Mouse (Mus musculus) adrenal gland, adult 2 months (tissue): ENCODE data around the gene Fndc10. TPM values are rescaled to one million over a fixed set of nuclear protein-coding genes. Genes with fewer than 3 reads are reported as not detected.
"Not testable (repeated sequence)": the region's sequence is repeated elsewhere in the genome, so short reads cannot be mapped to it uniquely, and the experiment has no call there.

Experiments used
- DNase-seq: peaks from one replicate; pipeline ENCODE4 v3.0.0; 2021
- polyA plus RNA-seq: library from polyadenylated mRNA; depleted of rRNA; stranded (reverse); fragments of >200 nt; gene quantifications from 2 replicates; pipeline ENCODE4 v1.2.3, GENCODE M21; 2012
- total RNA-seq, 2 experiments: library from RNA; stranded (reverse); gene quantifications; 2 replicates each; pipeline ENCODE4 v1.2.3; 2021

Gene Fndc10
- total and polyA plus RNA-seq, 3 experiments = 42.6 to 266 (median 65.1) TPM

GRCm38 (mm10) chr4:155683670-155684277 lies 10.4 kb upstream of the Fndc10 start:
- not testable (repeated sequence) for DNase-seq

- not testable (repeated sequence) for DNase-seq
Observed at GRCm38 (mm10) chr4:155687764-155688163, 6.4 kb upstream of the Fndc10 start.

- DNase-seq = peak; percentile 40
Observed at GRCm38 (mm10) chr4:155690571-155691375, 3.4 kb upstream of the Fndc10 start.

DNA sequence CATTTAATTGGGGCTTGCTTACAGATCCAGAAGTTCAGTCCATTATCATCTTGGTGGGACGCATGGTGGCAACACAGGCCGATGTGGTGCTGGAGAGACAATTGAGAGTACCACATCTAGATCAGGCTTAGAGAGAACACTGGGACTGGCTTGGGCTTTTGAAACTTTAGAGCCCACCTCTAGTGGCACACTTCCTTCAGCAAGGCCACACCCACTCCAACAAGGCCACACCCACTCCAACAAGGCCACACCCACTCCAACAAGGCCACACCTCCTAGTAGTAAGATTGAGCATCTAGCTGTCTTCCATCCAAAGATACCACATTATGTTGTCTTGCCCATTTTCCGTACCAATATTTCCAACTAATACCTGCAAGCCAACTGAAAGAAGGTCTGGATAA lies 1.7 kb upstream of the Fndc10 start:
- no peak for DNase-seq

GRCm38 (mm10) chr4:155694482-155695401 lies 600 bp downstream of the Fndc10 start:
- DNase-seq = peak; percentile 85

DNA sequence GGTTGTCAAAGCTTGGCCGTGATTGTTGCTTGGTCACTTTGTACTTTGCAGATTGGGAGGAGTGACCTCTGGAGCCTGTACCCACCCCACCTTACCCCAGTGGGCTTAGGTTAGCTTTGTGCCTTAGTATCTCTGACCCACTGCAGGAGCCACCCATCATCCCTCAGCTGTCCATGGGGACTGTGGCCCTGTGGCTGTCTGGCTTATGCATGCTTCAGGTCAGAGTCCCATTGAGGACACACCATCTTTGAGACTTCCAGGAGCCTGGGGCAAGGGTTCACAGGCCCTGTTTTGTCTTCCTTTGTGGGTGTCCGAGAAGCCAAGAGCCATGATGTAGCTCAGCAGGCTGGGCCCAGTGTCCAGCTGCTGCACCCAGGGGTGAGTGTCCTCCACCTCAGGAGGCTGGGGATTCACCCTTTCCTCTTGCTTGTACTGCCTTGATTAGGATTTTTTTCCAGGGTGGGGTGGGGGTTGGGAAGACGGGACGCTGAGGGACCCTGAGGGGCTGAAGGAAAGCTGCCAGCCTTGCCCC lies 1.5 kb downstream of the Fndc10 start:
- peak; percentile 32 for DNase-seq

DNA sequence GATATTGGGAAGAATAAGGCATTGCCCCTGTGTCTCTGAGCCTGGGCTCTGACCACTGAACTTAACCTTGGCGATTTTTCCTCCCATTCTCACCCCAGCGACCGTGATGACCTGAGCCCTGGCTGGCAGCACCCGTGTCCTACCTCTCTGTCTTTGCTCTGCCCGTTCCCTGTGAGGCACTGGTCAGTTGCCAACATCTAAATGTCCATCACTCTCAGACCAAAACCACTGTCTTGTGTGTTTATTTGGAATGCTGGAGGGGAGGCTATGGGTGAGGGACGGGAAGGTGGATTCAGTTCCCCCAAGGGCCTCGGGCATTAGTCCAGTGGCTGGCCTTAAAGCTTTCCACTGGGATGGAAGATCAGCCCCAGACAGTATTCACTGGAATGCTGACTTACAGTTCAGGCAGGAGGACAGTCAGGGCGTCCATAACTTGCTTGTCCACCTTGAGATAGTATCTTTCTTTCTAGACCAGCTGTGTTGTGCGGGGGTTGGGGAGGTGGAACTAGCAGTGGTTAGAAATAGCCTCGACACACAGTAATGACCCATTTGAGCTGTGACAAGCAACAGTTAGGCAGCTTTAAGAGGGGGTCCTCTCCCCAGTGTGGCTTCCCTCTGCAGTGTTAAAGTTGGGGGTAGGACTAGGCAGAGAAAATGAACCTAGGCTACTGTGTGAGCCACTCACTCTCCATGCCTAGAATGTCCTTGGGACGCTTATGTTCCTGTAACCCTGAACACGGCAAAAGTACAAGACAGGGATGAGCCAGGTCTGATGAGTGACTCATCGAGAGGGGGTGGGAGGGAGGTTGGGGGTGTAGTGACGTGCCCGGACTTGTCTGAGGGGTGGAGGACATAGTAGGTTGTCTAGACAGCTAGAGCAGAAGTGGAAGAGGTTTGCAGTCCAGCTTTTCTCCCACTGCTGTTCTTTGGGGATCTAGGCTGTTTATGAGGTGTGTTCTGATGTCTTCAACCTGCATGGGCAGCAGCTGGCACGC lies 2.4 kb downstream of the Fndc10 start:
- DNase-seq = peak; percentile 80

DNA sequence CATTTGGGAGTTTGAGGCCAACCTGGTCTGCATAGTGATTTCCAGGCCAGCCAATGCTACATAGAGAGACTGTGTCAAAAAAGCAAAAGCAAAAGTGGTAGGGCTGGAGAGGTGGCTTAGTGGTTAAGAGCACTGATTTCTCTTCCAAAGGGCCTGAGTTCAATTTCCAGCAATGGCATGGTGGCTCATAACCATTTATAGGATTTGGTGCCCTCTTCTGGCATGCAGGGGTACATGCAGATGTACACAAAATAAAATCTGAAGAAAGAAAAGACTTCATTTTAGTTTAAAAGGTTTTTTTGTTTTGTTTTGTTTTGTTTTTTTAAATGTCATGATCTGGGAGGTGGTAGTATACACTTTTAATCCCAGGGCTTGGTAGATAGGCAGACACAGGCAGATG lies 6.3 kb downstream of the Fndc10 start:
- no peak for DNase-seq

DNA sequence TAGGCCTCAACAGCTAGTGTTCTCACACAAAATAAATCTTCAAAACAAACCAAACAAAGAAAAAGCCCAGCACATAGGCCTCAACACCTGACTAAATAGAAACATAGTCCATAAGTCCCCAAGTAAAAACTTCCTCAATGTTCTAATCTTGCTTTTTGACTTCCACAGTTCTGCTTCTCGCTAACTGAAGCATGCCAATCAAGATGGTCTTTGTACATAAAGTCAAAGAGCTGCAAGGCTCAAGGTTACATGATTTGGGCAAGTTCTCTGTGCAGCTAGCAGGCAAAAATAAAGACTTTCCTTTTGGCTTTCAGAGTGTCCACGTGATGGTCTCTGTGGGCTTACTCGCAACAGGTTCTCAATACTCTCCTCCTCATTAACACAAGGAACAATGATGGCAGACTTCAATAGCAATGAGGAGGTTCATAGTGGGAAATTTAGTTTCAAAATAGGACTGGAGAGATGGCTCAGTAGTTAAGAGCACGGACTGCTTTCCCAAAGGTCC lies 9.3 kb downstream of the Fndc10 start:
- DNase-seq = no peak

- DNase-seq = peak; percentile 96
Observed at GRCm38 (mm10) chr4:155704721-155705591, 10.8 kb downstream of the Fndc10 start, which contains the start of gene Ssu72. Gene Ssu72, plus strand, starts transcription at chr4:155704800.

DNA sequence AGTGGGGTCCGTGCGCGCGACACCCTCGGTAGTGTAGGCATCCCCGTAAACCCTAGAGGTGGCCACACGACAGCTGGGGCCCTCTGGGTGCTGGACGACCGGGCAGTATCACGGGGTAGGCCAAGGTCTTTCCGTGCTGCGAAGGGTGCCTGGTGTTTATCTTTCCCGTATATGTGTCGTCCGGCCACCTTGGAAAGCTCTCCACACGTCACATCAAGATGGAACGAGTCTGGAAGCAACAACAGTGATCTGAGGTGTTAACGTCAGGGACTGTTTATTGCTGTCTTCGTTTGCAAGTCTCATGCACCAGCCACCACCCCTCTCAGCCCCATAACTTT lies 11.4 kb downstream of the Fndc10 start:
- DNase-seq = no peak

- DNase-seq = no peak
Observed at GRCm38 (mm10) chr4:155708582-155708981, 14.4 kb downstream of the Fndc10 start.

DNA sequence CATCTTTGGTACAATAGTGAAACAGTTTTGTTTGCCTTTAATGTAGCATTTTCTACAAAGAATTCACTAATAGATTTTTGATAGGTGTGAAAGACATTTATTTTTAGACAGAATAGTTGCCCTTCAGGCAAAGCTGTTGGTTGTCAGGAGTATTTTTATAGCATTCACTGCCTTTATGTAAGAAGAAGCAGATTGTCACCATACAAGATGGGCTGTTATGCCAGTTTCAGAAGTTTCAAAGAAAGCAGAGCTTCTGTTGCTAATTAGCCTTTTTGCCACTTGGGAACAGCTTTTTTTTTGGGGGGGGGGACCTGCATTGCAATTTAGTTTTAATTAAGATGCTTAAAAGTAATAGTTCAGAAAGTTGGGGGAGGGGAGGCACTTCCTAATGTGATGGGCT lies 14.8 kb downstream of the Fndc10 start:
- DNase-seq = no peak

GRCm38 (mm10) chr4:155710521-155711252 lies 16.5 kb downstream of the Fndc10 start:
- DNase-seq = no peak

- DNase-seq = peak; percentile 37
Observed at GRCm38 (mm10) chr4:155721668-155722083, 27.5 kb downstream of the Fndc10 start.

GRCm38 (mm10) chr4:155727993-155728392 lies 33.9 kb downstream of the Fndc10 start:
- DNase-seq = no peak

DNA sequence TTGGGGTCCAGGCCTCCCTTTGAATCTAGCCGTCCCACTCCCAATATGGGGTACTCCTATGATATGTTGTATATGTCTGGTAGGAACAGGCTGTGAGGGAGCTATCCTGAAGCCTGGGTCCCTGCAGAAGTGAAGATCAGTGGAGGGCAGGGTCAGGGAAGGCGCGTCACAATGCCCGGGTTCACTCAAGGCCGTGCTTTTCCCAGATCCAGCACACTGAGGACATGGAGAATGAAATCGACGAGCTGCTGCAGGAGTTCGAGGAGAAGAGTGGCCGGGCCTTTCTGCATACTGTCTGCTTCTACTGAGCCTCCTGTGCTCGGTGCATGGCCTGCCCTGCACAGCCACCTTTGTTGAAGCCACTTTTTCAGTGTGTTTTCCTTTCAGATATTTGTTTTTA lies 39.1 kb downstream of the Fndc10 start:
- peak; percentile 47 for DNase-seq

GRCm38 (mm10) chr4:155734350-155734941 lies 40.3 kb downstream of the Fndc10 start, which contains the start of gene Tmem240:
Gene Tmem240, plus strand, starts transcription at chr4:155734800.
- peak; percentile 96 for DNase-seq
